Mouse (Mus musculus) CH12.LX (cell line): ENCODE measurements around the gene Cd101. TPM values are rescaled to one million over a fixed set of nuclear protein-coding genes. Genes with fewer than 3 reads are reported as not detected.

Experiments used
- DNase-seq: peaks from one replicate; pipeline ENCODE4 v3.0.0-alpha.2; 2013; ENCODE audit errors: extremely low read depth
- H3K27ac ChIP-seq: 2 replicates; pipeline ENCODE4 v1.5.1; 2012; ENCODE audit warnings: low read depth, mild to moderate bottlenecking, control low read depth, moderate library complexity; ENCODE audit not compliant: insufficient read depth
- H3K27me3 ChIP-seq: replicated peaks from 2 replicates; pipeline ENCODE3; 2012; ENCODE audit warnings: inconsistent platforms
- H3K36me3 ChIP-seq, 2 experiments: replicated peaks in 1 of 2; 2 replicates each; pipeline versions ENCODE3 to v1.6.1; 2012; ENCODE audit warnings: inconsistent platforms in 1 of 2, low read length in 1 of 2, mild to moderate bottlenecking in 1 of 2, mixed read lengths in 1 of 2, moderate library complexity in 1 of 2; ENCODE audit not compliant: control insufficient read depth in 1 of 2, insufficient read depth in 1 of 2
- H3K4me1 ChIP-seq, 2 experiments: 2 replicates each; pipeline ENCODE4 v1.6.1; 2012; ENCODE audit warnings: inconsistent platforms in 1 of 2, moderate library complexity in 1 of 2; ENCODE audit not compliant: insufficient read depth in 2 of 2, control insufficient read depth in 1 of 2
- H3K4me2 ChIP-seq: 2 replicates; pipeline ENCODE4 v1.6.1; 2012; ENCODE audit warnings: low read depth, mild to moderate bottlenecking, control low read depth; ENCODE audit not compliant: poor library complexity, insufficient read depth, severe bottlenecking
- H3K4me3 ChIP-seq, 3 experiments: fragments of 150-350 bp in 1 of 3; sonication (generic) in 1 of 3; replicated peaks in 1 of 3; 2 replicates each; pipeline versions ENCODE3 to v1.5.1; 2011 to 2012; ENCODE audit warnings: low read depth in 2 of 3, low read length in 2 of 3, mild to moderate bottlenecking in 2 of 3, moderate library complexity in 2 of 3, control low read depth in 1 of 3, improper control_type of control experiment in 1 of 3, inconsistent platforms in 1 of 3, mixed read lengths in 1 of 3; ENCODE audit not compliant: poor library complexity in 1 of 3
- H3K79me2 ChIP-seq: replicated peaks from 2 replicates; pipeline ENCODE4 v1.6.1; 2012; ENCODE audit warnings: mild to moderate bottlenecking, moderate library complexity; ENCODE audit not compliant: control insufficient read depth, poor library complexity, insufficient read depth, severe bottlenecking; ENCODE audit errors: extremely low read depth
- H3K9ac ChIP-seq: 2 replicates; pipeline ENCODE4 v1.6.1; 2012; ENCODE audit warnings: low read depth, mild to moderate bottlenecking, control low read depth, moderate library complexity; ENCODE audit not compliant: insufficient read depth
- H3K9me3 ChIP-seq: replicated peaks from 2 replicates; pipeline ENCODE3; 2012; ENCODE audit warnings: low read length, inconsistent platforms, mixed read lengths
- BHLHE40 ChIP-seq: IDR thresholded peaks from 2 replicates; pipeline ENCODE4 v1.6.1; 2011; ENCODE audit warnings: mild to moderate bottlenecking, low read depth, low read length, improper control_type of control experiment
- CHD1 ChIP-seq: IDR thresholded peaks from 2 replicates; pipeline ENCODE4 v1.6.1; 2012; ENCODE audit warnings: low read depth, low read length, improper control_type of control experiment, inconsistent platforms
- CTCF ChIP-seq, 2 experiments: IDR thresholded peaks in 1 of 2; conservative IDR thresholded peaks in 1 of 2; 2 replicates each; pipeline ENCODE4 v1.5.1; 2011 to 2012; ENCODE audit warnings: low read depth in 2 of 2, low read length in 2 of 2, improper control_type of control experiment in 1 of 2, inconsistent platforms in 1 of 2, mild to moderate bottlenecking in 1 of 2, moderate library complexity in 1 of 2
- ELF1 ChIP-seq: IDR thresholded peaks from 2 replicates; pipeline ENCODE4 v1.6.1; 2014; ENCODE audit warnings: low read depth, mild to moderate bottlenecking, inconsistent platforms, low read length, improper control_type of control experiment
- GABPA ChIP-seq: IDR thresholded peaks from 2 replicates; pipeline ENCODE4 v1.6.1; 2012; ENCODE audit warnings: low read depth, low read length, improper control_type of control experiment, inconsistent platforms; ENCODE audit not compliant: insufficient replicate concordance
- HCFC1 ChIP-seq: IDR thresholded peaks from 2 replicates; pipeline ENCODE4 v1.6.1; 2012; ENCODE audit warnings: low read depth, mild to moderate bottlenecking, inconsistent platforms, low read length, improper control_type of control experiment
- IRF4 ChIP-seq: IDR thresholded peaks from 2 replicates; pipeline ENCODE4 v1.6.1; 2014; ENCODE audit warnings: low read depth, mild to moderate bottlenecking, inconsistent platforms, low read length, improper control_type of control experiment
- JUND ChIP-seq: conservative IDR thresholded peaks from 2 replicates; pipeline ENCODE4 v1.6.1; 2011; ENCODE audit warnings: low read depth, low read length, improper control_type of control experiment
- KAT2A ChIP-seq: IDR thresholded peaks from 2 replicates; pipeline ENCODE4 v1.6.1; 2012; ENCODE audit warnings: low read length, improper control_type of control experiment, inconsistent platforms; ENCODE audit not compliant: insufficient replicate concordance
- MAX ChIP-seq: IDR thresholded peaks from 2 replicates; pipeline ENCODE4 v1.6.1; 2011; ENCODE audit warnings: low read length, improper control_type of control experiment
- MEF2A ChIP-seq: IDR thresholded peaks from 2 replicates; pipeline ENCODE4 v1.6.1; 2014; ENCODE audit warnings: low read depth, mild to moderate bottlenecking, inconsistent platforms, low read length, improper control_type of control experiment, borderline replicate concordance
- MXI1 ChIP-seq: IDR thresholded peaks from 2 replicates; pipeline ENCODE4 v1.6.1; 2011; ENCODE audit warnings: mild to moderate bottlenecking, low read depth, low read length, improper control_type of control experiment
- MYC ChIP-seq: IDR thresholded peaks from 2 replicates; pipeline ENCODE4 v1.6.1; 2011; ENCODE audit warnings: low read depth, mild to moderate bottlenecking, improper control_type of control experiment, low read length
- NRF1 ChIP-seq: IDR thresholded peaks from 2 replicates; pipeline ENCODE4 v1.6.1; 2014; ENCODE audit warnings: low read depth, mild to moderate bottlenecking, inconsistent platforms, low read length, improper control_type of control experiment, moderate library complexity
- PAX5 ChIP-seq: IDR thresholded peaks from 2 replicates; pipeline ENCODE4 v1.6.1; 2012; ENCODE audit warnings: low read length, inconsistent platforms, mixed read lengths
- POLR2A ChIP-seq: IDR thresholded peaks from 2 replicates; pipeline ENCODE4 v1.6.1; 2011; ENCODE audit warnings: low read depth, mild to moderate bottlenecking, improper control_type of control experiment, low read length
- POLR2AphosphoS2 ChIP-seq: IDR thresholded peaks from 2 replicates; pipeline ENCODE4 v1.6.1; 2011; ENCODE audit warnings: low read depth, low read length, improper control_type of control experiment
- RAD21 ChIP-seq: IDR thresholded peaks from 2 replicates; pipeline ENCODE4 v1.6.1; 2011; ENCODE audit warnings: low read depth, mild to moderate bottlenecking, low read length, improper control_type of control experiment, moderate library complexity
- RCOR1 ChIP-seq: conservative IDR thresholded peaks from 2 replicates; pipeline ENCODE4 v1.6.1; 2012; ENCODE audit warnings: low read depth, mild to moderate bottlenecking, inconsistent platforms, low read length, improper control_type of control experiment
- SIN3A ChIP-seq: IDR thresholded peaks from 2 replicates; pipeline ENCODE4 v1.6.1; 2012; ENCODE audit warnings: low read length, improper control_type of control experiment, inconsistent platforms
- SMC3 ChIP-seq: IDR thresholded peaks from 2 replicates; pipeline ENCODE4 v1.6.1; 2011; ENCODE audit warnings: low read depth, low read length, improper control_type of control experiment
- TBP ChIP-seq: conservative IDR thresholded peaks from 2 replicates; pipeline ENCODE4 v1.6.1; 2011; ENCODE audit warnings: low read depth, low read length, improper control_type of control experiment
- TCF12 ChIP-seq: IDR thresholded peaks from 2 replicates; pipeline ENCODE4 v1.6.1; 2014; ENCODE audit warnings: low read depth, mild to moderate bottlenecking, inconsistent platforms, low read length, improper control_type of control experiment
- UBTF ChIP-seq: IDR thresholded peaks from 2 replicates; pipeline ENCODE4 v1.6.1; 2012; ENCODE audit warnings: low read depth, mild to moderate bottlenecking, inconsistent platforms, low read length, improper control_type of control experiment, moderate library complexity
- USF1 ChIP-seq: IDR thresholded peaks from 2 replicates; pipeline ENCODE4 v1.6.1; 2014; ENCODE audit warnings: low read depth, mild to moderate bottlenecking, inconsistent platforms, low read length, improper control_type of control experiment
- USF2 ChIP-seq: conservative IDR thresholded peaks from 2 replicates; pipeline ENCODE4 v1.6.1; 2011; ENCODE audit warnings: low read depth, low read length, improper control_type of control experiment
- ZKSCAN1 ChIP-seq: IDR thresholded peaks from 2 replicates; pipeline ENCODE4 v1.6.1; 2012; ENCODE audit warnings: low read depth, inconsistent platforms, low read length, improper control_type of control experiment, borderline replicate concordance
- ZMIZ1 ChIP-seq: IDR thresholded peaks from 2 replicates; pipeline ENCODE4 v1.6.1; 2012; ENCODE audit warnings: low read depth, mild to moderate bottlenecking, inconsistent platforms, low read length, improper control_type of control experiment
- ZNF384 ChIP-seq: IDR thresholded peaks from 2 replicates; pipeline ENCODE4 v1.6.1; 2012; ENCODE audit warnings: low read depth, low read length, improper control_type of control experiment, inconsistent platforms
- dilution Hi-C: fragments of 300-500 bp; cut with MboI; formaldehyde crosslinking; loops from 2 replicates; pipeline ENCODE4 v1.14.3; 2020; ENCODE audit warnings: low sequenced_read_pairs; ENCODE audit not compliant: extremely low pct_unique_long_range_greater_than_20kb, extremely low pct_ligation_motif_present
- in situ Hi-C: fragments of 300-500 bp; cut with MboI; formaldehyde crosslinking; loops from 3 replicates; pipeline ENCODE4 v1.14.3; 2019; ENCODE audit warnings: low sequenced_read_pairs, low pct_ligation_motif_present, low pct_unique_long_range_greater_than_20kb, mixed read lengths
- polyA plus RNA-seq: library from polyadenylated mRNA; unstranded; fragments of >175 nt; gene quantifications from 2 replicates; pipeline ENCODE4 v1.2.1, GENCODE M21; 2012; ENCODE audit warnings: low read depth; ENCODE audit not compliant: insufficient read length
- total RNA-seq, 2 experiments: library from RNA; depleted of rRNA; stranded (reverse); fragments of 300-350 nt in 1 of 2; fragments of >200 nt in 1 of 2; gene quantifications; 2 replicates each; pipeline ENCODE4 v1.2.3; 2012 to 2014

Gene Cd101
- total and polyA plus RNA-seq, 3 experiments, result not detected

DNA sequence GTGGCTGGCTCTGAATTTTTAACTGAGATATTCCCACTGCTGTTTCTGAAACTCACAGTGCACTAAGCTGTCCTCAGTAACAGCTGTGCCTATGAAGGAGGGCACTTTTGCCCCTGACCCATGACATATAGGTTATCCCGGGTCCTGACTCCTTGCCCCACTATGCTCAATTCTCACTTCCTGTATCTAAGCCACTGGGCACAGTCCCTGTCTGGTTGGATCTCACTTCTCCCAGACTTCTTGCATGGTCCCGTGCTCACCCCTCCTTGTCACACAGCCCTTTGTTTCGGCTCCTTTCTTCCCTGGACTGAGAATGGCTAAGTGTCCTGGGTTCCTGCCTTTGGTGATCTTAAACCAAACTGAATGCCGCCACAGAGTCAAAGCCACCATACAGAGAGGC lies 35.1 kb downstream of the Cd101 start:
- TF ChIP-seq POLR2A (no peak), NRF1 (no peak), USF1 (no peak), KAT2A (no peak), SIN3A (no peak), SMC3 (no peak), RAD21 (no peak), USF2 (no peak), JUND (no peak), POLR2AphosphoS2 (no peak), MYC (no peak), MAX (no peak), PAX5 (no peak), CHD1 (no peak), BHLHE40 (no peak), UBTF (no peak), MEF2A (no peak), ZKSCAN1 (no peak), MXI1 (no peak), TCF12 (no peak)
- H3K4me2 ChIP-seq, result no peak overlapping the region
- H3K79me2 ChIP-seq, result no peaks in the 10 kb centered on the region
- no peaks in the 10 kb centered on the region for H3K36me3 ChIP-seq
- dilution Hi-C loops, result no loop called here
- peaks cover 0 to 30% of the 10 kb centered on the region in 2 experiments; a peak in 2 of 4 replicates for H3K4me1 ChIP-seq
- no peak overlapping the region for H3K27ac ChIP-seq
- DNase-seq, result no peak
- no peaks in the 10 kb centered on the region for H3K9me3 ChIP-seq
- no peak overlapping the region for H3K9ac ChIP-seq
- H3K27me3 ChIP-seq, result no peaks in the 10 kb centered on the region
- in situ Hi-C loops, result no loop called here
- no peak overlapping the region for H3K4me3 ChIP-seq

DNA sequence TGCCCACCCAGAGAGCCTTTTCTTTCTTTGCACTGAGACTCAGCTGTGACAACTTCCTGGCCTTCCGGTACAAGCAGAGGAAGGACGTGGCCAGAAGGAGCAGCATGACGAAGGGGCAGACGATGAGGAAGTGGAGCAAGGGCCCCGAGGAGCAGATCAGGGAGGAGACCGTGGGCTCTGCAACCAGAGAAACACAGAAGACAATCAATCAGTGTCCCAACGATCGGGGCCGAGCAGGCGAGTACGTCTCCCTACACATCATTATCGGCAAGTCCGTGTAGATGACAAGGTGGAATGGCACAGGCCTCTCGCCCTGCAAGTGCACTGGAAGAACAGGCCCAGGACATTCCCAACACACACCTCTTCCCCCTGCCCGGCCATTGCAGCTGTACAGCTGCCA lies 35.6 kb downstream of the Cd101 start:
- Histone ChIP-seq H3K9ac (no peak overlapping the region), H3K4me2 (no peak overlapping the region), H3K36me3 (no peaks in the 10 kb centered on the region), H3K27me3 (no peaks in the 10 kb centered on the region), H3K79me2 (no peaks in the 10 kb centered on the region), H3K27ac (no peak overlapping the region), H3K9me3 (no peaks in the 10 kb centered on the region), H3K4me1 (peaks cover 0 to 26% of the 10 kb centered on the region in 2 experiments; a peak in 2 of 4 replicates), H3K4me3 (no peak overlapping the region)
- dilution Hi-C loops, result no loop called here
- TF ChIP-seq TCF12, result no peak
- no peak for TF ChIP-seq HCFC1
- TF ChIP-seq RCOR1, result no peak
- TF ChIP-seq IRF4, result no peak
- no peak for TF ChIP-seq ZNF384
- no peak for TF ChIP-seq USF2
- TF ChIP-seq TBP, result no peak
- TF ChIP-seq JUND, result no peak
- TF ChIP-seq CTCF (conservative IDR thresholded peaks at IDR 0.05 in 1 of 2, IDR thresholded peaks at IDR 0.05 in 1 of 2; ENCODE audit: low read depth in 2 of 2, low read length in 2 of 2), result no peak
- no peak for TF ChIP-seq ELF1
- no peak for TF ChIP-seq ZMIZ1
- TF ChIP-seq NRF1, result no peak
- no peak for TF ChIP-seq MAX
- no peak for TF ChIP-seq GABPA
- TF ChIP-seq BHLHE40, result no peak
- TF ChIP-seq ZKSCAN1, result no peak
- no peak for TF ChIP-seq PAX5
- DNase-seq, result no peak
- in situ Hi-C loops, result no loop called here
